Mouse (Mus musculus) neutrophil, adult 5-6 weeks (primary cell): ENCODE measurements at regions not wholly inside any gene's neighbourhood (a gene's known extent, or its start where the extent isn't known, plus 50 kb on each side); places are given as distances from the start of the nearest gene placed in this dataset.
"Not testable (repeated sequence)": the region's sequence is repeated elsewhere in the genome, so short reads cannot be mapped to it uniquely, and the experiment has no call there.

Experiments used
- ATAC-seq: fragments of 151-379, 151-347 bp; 2 replicates; pipeline ENCODE4 v1.8.0; 2017; ENCODE audit warnings: mild to moderate bottlenecking, moderate TSS enrichment; ENCODE audit not compliant: insufficient number of reproducible peaks, poor library complexity, low FRiP score, severe bottlenecking; ENCODE audit errors: extremely low read depth

- ATAC-seq, result not testable (repeated sequence)
These were observed 65.3 kb downstream of the Gm15023 start for GRCm38 (mm10) chrX:135112109-135112508.

- not testable (repeated sequence) for ATAC-seq
These were observed 66.6 kb downstream of the Gm15023 start for GRCm38 (mm10) chrX:135110866-135111265.

GRCm38 (mm10) chrX:135101594-135101993 is 75.8 kb downstream of the Gm15023 start:
- no peak for ATAC-seq

GRCm38 (mm10) chrX:135098101-135098500 is 79.3 kb downstream of the Gm15023 start:
- no peak for ATAC-seq

- ATAC-seq, result no peak
These were observed 81.2 kb downstream of the Gm15023 start for GRCm38 (mm10) chrX:135096206-135096605.

- peak; percentile 63; the same call in 1 of the 2 replicates for ATAC-seq
These were observed 82.1 kb upstream of the Zmat1 start for GRCm38 (mm10) chrX:135091074-135091473.

GRCm38 (mm10) chrX:135087068-135087579 is 78.1 kb upstream of the Zmat1 start:
- ATAC-seq, result not testable (repeated sequence)

GRCm38 (mm10) chrX:135086564-135086963 is 77.6 kb upstream of the Zmat1 start:
- not testable (repeated sequence) for ATAC-seq

- ATAC-seq, result not testable (repeated sequence)
These were observed 77.0 kb upstream of the Zmat1 start for GRCm38 (mm10) chrX:135085770-135086553.

GRCm38 (mm10) chrX:135080380-135081158 is 71.6 kb upstream of the Zmat1 start:
- ATAC-seq, result no peak

GRCm38 (mm10) chrX:135079388-135079787 is 70.4 kb upstream of the Zmat1 start:
- ATAC-seq, result no peak

GRCm38 (mm10) chrX:135075903-135076302 is 66.9 kb upstream of the Zmat1 start:
- no peak for ATAC-seq

- no peak for ATAC-seq
These were observed 60.4 kb upstream of the Zmat1 start for GRCm38 (mm10) chrX:135069448-135069847.

- no peak for ATAC-seq
These were observed 51.2 kb upstream of the Zmat1 start for GRCm38 (mm10) chrX:135060184-135060583.

GRCm38 (mm10) chrX:135058949-135059348 is 49.9 kb upstream of the Zmat1 start:
- no peak for ATAC-seq
